Mouse (Mus musculus) hindbrain, embryonic 16.5 days (tissue): ENCODE data around the gene Syt1. TPM values are rescaled to one million over a fixed set of nuclear protein-coding genes. Genes with fewer than 3 reads are reported as not detected.
A peak's percentile ranks its signal among the peaks of the same experiment; 100 is the strongest.

ENCODE experiments used
- ATAC-seq: fragments of 200-750 bp; cut with Nextera tagmentation; 2 replicates; pipeline ENCODE4 v1.8.0; 2017; ENCODE audit warnings: moderate TSS enrichment, moderate library complexity
- H3K27ac ChIP-seq: fragments of 300-500 bp; sonication (generic); 2 replicates; pipeline ENCODE4 v1.5.1; 2014; ENCODE audit warnings: low read depth, mild to moderate bottlenecking, control low read depth, low read length, moderate library complexity
- H3K27me3 ChIP-seq: fragments of 300-500 bp; sonication (generic); replicated peaks from 2 replicates; pipeline ENCODE4 v1.6.1; 2014; ENCODE audit warnings: low read length; ENCODE audit not compliant: control insufficient read depth, insufficient read depth
- H3K36me3 ChIP-seq: fragments of 300-500 bp; sonication (generic); 2 replicates; pipeline ENCODE4 v1.6.1; 2014; ENCODE audit warnings: mild to moderate bottlenecking, low read length, moderate library complexity, mixed read lengths; ENCODE audit not compliant: control insufficient read depth, insufficient read depth
- H3K4me1 ChIP-seq: fragments of 300-500 bp; sonication (generic); 2 replicates; pipeline ENCODE4 v1.6.1; 2014; ENCODE audit warnings: low read depth, low read length; ENCODE audit not compliant: control insufficient read depth, insufficient read depth
- H3K4me2 ChIP-seq: fragments of 300-500 bp; sonication (generic); 2 replicates; pipeline ENCODE4 v1.6.1; 2014; ENCODE audit warnings: mild to moderate bottlenecking, low read length, control low read depth, moderate library complexity
- H3K4me3 ChIP-seq: fragments of 300-500 bp; sonication (generic); 2 replicates; pipeline ENCODE4 v1.5.1; 2014; ENCODE audit warnings: mild to moderate bottlenecking, low read length, control low read depth, moderate library complexity
- H3K9ac ChIP-seq: fragments of 300-500 bp; sonication (generic); 2 replicates; pipeline ENCODE4 v1.6.1; 2014; ENCODE audit warnings: low read depth, mild to moderate bottlenecking, control low read depth, low read length, moderate library complexity
- H3K9me3 ChIP-seq: fragments of 300-500 bp; sonication (generic); 2 replicates; pipeline ENCODE4 v1.6.1; 2014; ENCODE audit warnings: mild to moderate bottlenecking, low read length, moderate library complexity; ENCODE audit not compliant: control insufficient read depth
- WGBS: fragments of 180-500 bp; shearing (Covaris S2); extraction: QIAGEN DNeasy Blood & Tissue Kit; methylation state at CpG from one replicate; pipeline ENCODE4 v1.1.7; 2014; 5-methylcytosine and 5-hydroxymethylcytosine counted together
- polyA plus RNA-seq: library from polyadenylated mRNA; unstranded; fragments of >200 nt; fragmentation: Nextera tagmentation; extraction: Ambion mirVana; gene quantifications from 2 replicates; pipeline ENCODE4 v1.2.1, GENCODE M21; 2015

Gene Syt1
- polyA plus RNA-seq, 1 experiment from 2014 or later: 149 TPM

DNA sequence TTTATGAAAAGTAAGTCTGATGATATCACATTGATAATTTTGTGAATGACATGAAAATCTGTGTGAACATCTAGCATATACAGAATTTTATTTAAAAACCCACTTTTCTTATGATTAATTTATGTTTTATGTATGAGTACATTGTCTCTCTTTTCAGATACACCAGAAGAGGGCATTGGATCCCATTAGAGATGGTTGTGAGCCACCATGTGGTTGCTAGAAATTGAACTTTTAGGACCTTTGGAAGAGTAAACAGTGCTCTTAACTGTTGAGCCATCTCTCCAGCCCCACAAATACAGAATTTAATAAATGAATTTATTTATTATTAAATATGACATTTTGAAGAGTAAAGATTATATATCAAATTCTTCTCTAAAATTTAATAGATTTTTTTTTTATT lies 353.1 kb downstream of the Syt1 start:
- H3K4me2 ChIP-seq: no peak overlapping the region
- no peaks in the 10 kb centered on the region for H3K9me3 ChIP-seq
- no peak overlapping the region for H3K9ac ChIP-seq
- no peaks in the 10 kb centered on the region for H3K27me3 ChIP-seq
- no peak for ATAC-seq
- H3K4me3 ChIP-seq: no peak overlapping the region
- no peaks in the 10 kb centered on the region for H3K4me1 ChIP-seq
- no peaks in the 10 kb centered on the region for H3K36me3 ChIP-seq
- H3K27ac ChIP-seq: no peak overlapping the region

DNA sequence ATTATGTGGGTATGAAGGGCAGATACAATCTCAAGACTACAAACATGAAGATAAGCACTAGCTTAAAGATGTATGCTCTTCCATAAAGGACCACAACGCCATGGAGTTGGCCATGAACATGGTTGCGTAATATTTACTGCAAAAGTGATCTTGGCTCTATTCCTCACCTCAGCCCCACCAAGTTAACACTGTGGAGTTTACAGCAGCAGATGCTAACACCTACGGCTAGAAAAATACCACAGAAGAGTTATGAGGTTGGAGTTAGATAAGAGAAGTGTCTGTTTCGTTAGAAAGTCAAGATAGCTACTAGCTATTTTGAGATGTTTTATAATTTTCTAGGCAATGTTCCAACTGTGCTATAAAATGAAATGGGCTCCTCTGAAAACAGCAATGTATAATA lies 353.9 kb downstream of the Syt1 start:
- Histone ChIP-seq H3K27ac (no peak overlapping the region), H3K9me3 (no peaks in the 10 kb centered on the region), H3K4me3 (no peak overlapping the region), H3K36me3 (no peaks in the 10 kb centered on the region), H3K27me3 (no peaks in the 10 kb centered on the region), H3K4me2 (no peak overlapping the region), H3K9ac (no peak overlapping the region), H3K4me1 (no peaks in the 10 kb centered on the region)
- ATAC-seq: no peak
- 93% methylated on average over 4 of the region's 4 CpGs for WGBS

DNA sequence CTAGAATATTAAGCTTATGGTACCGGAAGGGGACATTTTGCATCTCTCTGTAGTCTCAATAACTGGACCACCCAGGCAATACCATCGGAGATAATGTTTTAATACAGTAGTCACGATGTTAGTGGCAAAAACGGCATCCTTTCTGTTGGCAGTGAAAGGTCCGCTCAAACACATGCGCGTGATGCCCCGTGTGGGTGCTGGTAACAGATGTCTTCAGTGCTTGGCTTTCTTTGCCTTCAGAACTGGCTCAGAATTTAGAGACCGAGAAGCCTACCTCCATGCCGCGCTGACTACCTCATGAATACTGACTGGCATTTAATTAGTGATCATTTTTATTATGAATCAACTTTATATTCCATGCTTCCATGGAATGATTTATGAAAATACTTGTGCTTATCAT lies 355.7 kb downstream of the Syt1 start:
- Histone ChIP-seq H3K4me1 (no peaks in the 10 kb centered on the region), H3K4me2 (no peak overlapping the region), H3K36me3 (no peaks in the 10 kb centered on the region), H3K9ac (no peak overlapping the region), H3K9me3 (no peaks in the 10 kb centered on the region), H3K27ac (no peak overlapping the region), H3K27me3 (no peaks in the 10 kb centered on the region), H3K4me3 (no peak overlapping the region)
- no peak for ATAC-seq
- WGBS: 92% methylated on average over 11 of the region's 11 CpGs

DNA sequence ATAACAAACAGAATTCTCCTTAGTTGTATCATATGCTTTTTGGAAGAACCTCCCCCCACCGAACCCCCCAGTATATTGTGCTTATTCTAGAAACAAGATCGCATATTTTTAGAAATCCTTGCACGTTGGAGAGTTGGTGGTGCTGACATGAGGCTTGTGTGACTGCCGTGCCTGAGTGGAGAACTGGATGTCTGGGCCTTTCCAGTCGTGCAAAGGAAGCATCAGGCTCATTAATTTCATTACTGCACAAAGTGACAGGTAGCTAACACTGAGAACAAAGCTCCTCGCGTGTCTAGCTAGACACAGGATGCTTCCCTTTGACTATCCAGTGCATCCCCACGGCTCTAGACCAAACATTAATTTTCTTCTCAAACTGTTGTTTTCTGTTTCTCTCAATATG lies 358.0 kb downstream of the Syt1 start:
- Histone ChIP-seq H3K4me2 (no peak overlapping the region), H3K27ac (no peak overlapping the region), H3K4me1 (no peaks in the 10 kb centered on the region), H3K27me3 (no peaks in the 10 kb centered on the region), H3K9ac (no peak overlapping the region), H3K36me3 (no peaks in the 10 kb centered on the region), H3K4me3 (no peak overlapping the region), H3K9me3 (no peaks in the 10 kb centered on the region)
- 0 out of 2 replicates have a peak, but pooled peaks have one; percentile 37 for ATAC-seq
- 56% methylated on average over 8 of the region's 8 CpGs for WGBS

DNA sequence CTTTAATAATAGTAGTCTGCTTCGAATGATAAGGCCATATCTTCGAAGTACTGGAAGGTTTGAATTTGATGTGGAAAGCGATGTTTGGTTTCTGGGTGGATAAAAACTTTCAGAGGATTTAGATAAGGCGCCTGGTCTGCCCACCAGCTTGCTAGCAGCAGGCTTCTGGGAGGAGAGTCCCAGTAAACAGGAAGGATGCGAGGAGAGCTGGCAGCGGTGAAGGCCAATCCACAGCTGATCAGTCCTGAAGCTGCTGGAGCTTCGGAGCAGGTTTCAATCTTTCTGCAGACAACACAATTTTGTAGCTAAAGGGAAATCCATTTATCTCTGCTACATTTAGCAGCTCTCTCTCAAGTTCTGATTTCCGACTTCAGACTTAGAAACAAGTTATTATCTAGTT lies 358.7 kb downstream of the Syt1 start:
- WGBS: 85% methylated on average over 8 of the region's 8 CpGs
- H3K9me3 ChIP-seq: no peaks in the 10 kb centered on the region
- H3K9ac ChIP-seq: no peak overlapping the region
- H3K27me3 ChIP-seq: no peaks in the 10 kb centered on the region
- H3K4me2 ChIP-seq: no peak overlapping the region
- no peak overlapping the region for H3K4me3 ChIP-seq
- H3K4me1 ChIP-seq: no peaks in the 10 kb centered on the region
- H3K36me3 ChIP-seq: no peaks in the 10 kb centered on the region
- ATAC-seq: no peak
- no peak overlapping the region for H3K27ac ChIP-seq

DNA sequence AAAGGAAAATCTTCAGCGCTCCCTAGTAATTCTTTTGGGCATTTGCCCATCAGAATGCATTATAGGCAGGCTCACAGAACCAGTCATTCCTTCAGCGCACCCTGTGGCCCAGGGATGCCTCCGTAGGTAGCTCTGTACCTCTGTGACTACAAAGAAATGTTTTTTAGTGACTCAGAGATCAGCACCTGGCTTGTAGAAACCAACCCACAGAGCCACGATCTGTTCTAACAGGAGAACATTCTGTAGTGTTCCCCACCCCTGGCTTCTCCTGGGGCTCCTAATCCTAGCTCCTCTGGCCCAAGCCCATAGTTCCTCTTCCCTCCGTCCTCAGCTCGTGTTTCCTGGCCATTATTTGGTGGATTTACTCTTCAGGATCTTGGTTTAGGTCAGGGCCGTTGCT lies 361.6 kb downstream of the Syt1 start:
- Histone ChIP-seq H3K4me2 (no peak overlapping the region), H3K4me3 (no peak overlapping the region), H3K36me3 (no peaks in the 10 kb centered on the region), H3K27me3 (no peaks in the 10 kb centered on the region), H3K4me1 (no peaks in the 10 kb centered on the region), H3K27ac (0 out of 2 replicates have a peak overlapping the region, but pooled peaks have one; percentile 20), H3K9ac (no peak overlapping the region), H3K9me3 (no peaks in the 10 kb centered on the region)
- no peak for ATAC-seq
- WGBS: 73% methylated on average over 7 of the region's 7 CpGs

DNA sequence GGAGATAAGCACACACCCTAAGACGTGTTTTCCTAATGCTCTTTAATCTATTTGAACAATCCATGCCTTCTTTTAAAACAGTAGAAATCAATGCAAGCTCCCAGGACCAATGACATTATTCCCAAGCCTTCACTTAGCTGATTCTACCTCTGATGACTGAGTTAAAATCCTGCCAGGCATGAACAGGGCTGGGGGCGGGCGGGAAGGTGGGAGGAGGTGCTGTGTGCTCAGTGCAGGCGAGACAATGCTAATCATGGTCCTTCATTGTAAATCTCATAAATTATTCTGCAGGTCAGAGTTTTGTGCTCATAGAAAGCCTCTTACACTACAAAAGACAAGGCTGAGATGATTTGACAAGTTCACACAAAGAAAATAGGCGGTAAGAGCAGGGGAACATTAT lies 366.9 kb downstream of the Syt1 start:
- ATAC-seq: no peak
- Histone ChIP-seq H3K9me3 (no peaks in the 10 kb centered on the region), H3K4me1 (no peaks in the 10 kb centered on the region), H3K36me3 (no peaks in the 10 kb centered on the region), H3K27me3 (no peaks in the 10 kb centered on the region), H3K27ac (no peak overlapping the region), H3K9ac (no peak overlapping the region), H3K4me2 (no peak overlapping the region), H3K4me3 (no peak overlapping the region)
- 44% methylated on average over 5 of the region's 5 CpGs for WGBS

DNA sequence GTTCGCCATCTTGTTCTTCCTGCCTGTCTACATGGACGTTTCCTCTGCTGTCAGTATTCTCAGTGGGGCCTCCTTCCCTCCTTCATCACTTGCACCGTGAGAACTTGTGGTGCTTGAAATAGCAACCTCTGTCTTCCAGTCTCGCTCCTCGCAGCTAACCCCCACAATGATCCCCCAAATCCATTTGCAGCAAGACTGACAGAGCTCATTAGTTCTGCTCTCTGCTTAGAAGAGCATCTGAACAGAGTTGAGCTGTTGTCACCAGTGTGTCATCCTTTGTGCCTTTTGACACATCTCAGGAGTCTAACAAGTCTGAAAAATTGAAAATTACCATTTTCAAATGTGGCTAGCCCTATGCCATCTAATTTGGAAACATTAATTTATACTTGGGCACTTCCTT lies 372.7 kb downstream of the Syt1 start:
- Histone ChIP-seq H3K27me3 (no peaks in the 10 kb centered on the region), H3K4me1 (no peaks in the 10 kb centered on the region), H3K4me2 (no peak overlapping the region), H3K9me3 (no peaks in the 10 kb centered on the region), H3K9ac (no peak overlapping the region), H3K27ac (no peak overlapping the region), H3K36me3 (no peaks in the 10 kb centered on the region), H3K4me3 (no peak overlapping the region)
- 34% methylated on average over 5 of the region's 5 CpGs for WGBS
- no peak for ATAC-seq

DNA sequence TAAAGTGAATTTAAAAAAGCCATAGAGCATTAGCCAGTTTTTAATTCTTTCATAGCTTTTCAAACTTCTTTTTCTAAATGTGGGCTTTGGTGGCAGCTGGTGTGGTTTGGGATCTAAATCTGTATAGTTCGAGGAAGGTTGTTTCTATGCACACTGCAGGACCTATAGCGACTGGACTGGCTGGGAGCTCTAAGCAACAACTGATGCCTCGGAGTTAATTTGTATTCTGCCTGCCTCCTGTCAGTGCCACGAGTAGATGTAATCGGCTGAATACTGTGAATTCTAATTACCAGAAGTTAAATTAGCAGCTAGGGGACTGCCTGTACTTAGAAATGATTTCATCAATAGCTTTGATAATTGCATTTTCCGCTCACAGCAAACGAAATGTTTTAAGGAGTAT lies 374.7 kb downstream of the Syt1 start:
- no peaks in the 10 kb centered on the region for H3K27me3 ChIP-seq

DNA sequence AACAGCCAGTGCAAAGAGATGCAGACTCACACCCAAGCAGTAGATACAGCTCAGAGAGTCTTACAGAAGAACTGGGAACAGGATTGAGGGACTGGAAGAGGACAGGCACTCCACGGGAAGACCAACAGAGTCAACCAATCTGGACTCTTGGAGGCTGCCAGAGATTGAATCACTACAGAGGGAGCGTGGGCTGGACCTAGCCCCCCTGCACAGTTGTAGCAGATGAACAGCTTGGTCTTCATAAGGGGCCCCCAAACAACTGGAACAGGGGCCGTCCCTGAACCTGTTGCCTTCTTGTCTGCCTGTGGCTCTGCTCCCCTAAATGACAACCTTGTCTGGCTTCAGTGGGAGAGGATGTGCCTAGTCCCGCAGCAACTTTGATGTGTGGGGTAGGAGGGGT lies 375.2 kb downstream of the Syt1 start:
- ATAC-seq: no peak
- Histone ChIP-seq H3K27me3 (no peaks in the 10 kb centered on the region), H3K36me3 (no peaks in the 10 kb centered on the region), H3K27ac (no peak overlapping the region), H3K4me3 (no peak overlapping the region), H3K4me2 (no peak overlapping the region), H3K9ac (no peak overlapping the region), H3K9me3 (no peaks in the 10 kb centered on the region), H3K4me1 (no peaks in the 10 kb centered on the region)
- WGBS: 86% methylated on average over 4 of the region's 4 CpGs

More for the DNA sequence above, 374.7 kb downstream of the Syt1 start:
- H3K9ac ChIP-seq: no peak overlapping the region
- no peak overlapping the region for H3K27ac ChIP-seq
- no peak overlapping the region for H3K4me3 ChIP-seq
- no peaks in the 10 kb centered on the region for H3K4me1 ChIP-seq
- H3K36me3 ChIP-seq: no peaks in the 10 kb centered on the region
- WGBS: 43% methylated on average over 7 of the region's 7 CpGs
- H3K4me2 ChIP-seq: no peak overlapping the region
- H3K9me3 ChIP-seq: no peaks in the 10 kb centered on the region
- ATAC-seq: peak; percentile 64; the same call in 1 of the 2 replicates
